Mouse (Mus musculus): ENCODE measurements at regions not wholly inside any gene's neighbourhood (a gene's known extent, or its start where the extent isn't known, plus 50 kb on each side); places are given as distances from the start of the nearest gene placed in this dataset.

- Histone ChIP-seq H3K4me3 (ENCODE audit: insufficient read depth, low read depth, low read length) (no peak overlapping the region), H3K79me2 (ENCODE audit: control insufficient read depth, insufficient read depth, low read length) (no peaks in the 10 kb centered on the region), H3K4me1 (ENCODE audit: control insufficient read depth, insufficient read depth, low read length) (no peaks in the 10 kb centered on the region), H3K27me3 (ENCODE audit: control insufficient read depth, insufficient read depth, low read length) (no peaks in the 10 kb centered on the region), H3K36me3 (ENCODE audit: control insufficient read depth, insufficient read depth, low read length) (no peaks in the 10 kb centered on the region), H3K27ac (replicated peaks; ENCODE audit: insufficient read depth, low read depth, low read length) (no peak overlapping the region), H3K9ac (ENCODE audit: low read depth, low read length) (no peak overlapping the region)
- 83% methylated on average over 3 of the region's 3 CpGs for WGBS
- no peak for TF ChIP-seq POLR2A (IDR thresholded peaks at IDR 0.05; ENCODE audit: extremely low read depth, insufficient read depth, low read length)
- no peak for TF ChIP-seq CTCF (IDR thresholded peaks at IDR 0.05; ENCODE audit: low read depth, low read length)
- DNase-seq (ENCODE audit: extremely low read depth, low read depth, low spot score) = no peak
Observed at GRCm38 (mm10) chr11:57913801-57914560, 81.4 kb upstream of the Hand1 start.

GRCm38 (mm10) chr11:57913020-57913699 lies 80.5 kb upstream of the Hand1 start:
- Histone ChIP-seq H3K27ac (replicated peaks; ENCODE audit: insufficient read depth, low read depth, low read length) (no peak overlapping the region), H3K79me2 (ENCODE audit: control insufficient read depth, insufficient read depth, low read length) (no peaks in the 10 kb centered on the region), H3K9ac (ENCODE audit: low read depth, low read length) (no peak overlapping the region), H3K27me3 (ENCODE audit: control insufficient read depth, insufficient read depth, low read length) (no peaks in the 10 kb centered on the region), H3K4me3 (ENCODE audit: insufficient read depth, low read depth, low read length) (no peak overlapping the region), H3K36me3 (ENCODE audit: control insufficient read depth, insufficient read depth, low read length) (no peaks in the 10 kb centered on the region), H3K4me1 (ENCODE audit: control insufficient read depth, insufficient read depth, low read length) (no peaks in the 10 kb centered on the region)
- WGBS = 51% methylated on average over 14 of the region's 14 CpGs
- DNase-seq (ENCODE audit: extremely low read depth, low read depth, low spot score) = no peak
- TF ChIP-seq CTCF (IDR thresholded peaks at IDR 0.05; ENCODE audit: low read depth, low read length) (no peak), POLR2A (IDR thresholded peaks at IDR 0.05; ENCODE audit: extremely low read depth, insufficient read depth, low read length) (no peak)

GRCm38 (mm10) chr11:57911698-57912283 lies 79.2 kb upstream of the Hand1 start:
- H3K79me2 ChIP-seq (ENCODE audit: control insufficient read depth, insufficient read depth, low read length) = no peaks in the 10 kb centered on the region
- H3K27ac ChIP-seq (replicated peaks; ENCODE audit: insufficient read depth, low read depth, low read length) = no peak overlapping the region
- H3K9ac ChIP-seq (ENCODE audit: low read depth, low read length) = no peak overlapping the region
- WGBS = 65% methylated on average over 10 of the region's 10 CpGs
- no peak overlapping the region for H3K4me3 ChIP-seq (ENCODE audit: insufficient read depth, low read depth, low read length)
- no peaks in the 10 kb centered on the region for H3K4me1 ChIP-seq (ENCODE audit: control insufficient read depth, insufficient read depth, low read length)
- H3K36me3 ChIP-seq (ENCODE audit: control insufficient read depth, insufficient read depth, low read length) = no peaks in the 10 kb centered on the region
- DNase-seq (ENCODE audit: extremely low read depth, low read depth, low spot score) = no peak
- TF ChIP-seq POLR2A (IDR thresholded peaks at IDR 0.05; ENCODE audit: extremely low read depth, insufficient read depth, low read length) = no peak
- TF ChIP-seq CTCF (IDR thresholded peaks at IDR 0.05; ENCODE audit: low read depth, low read length) = no peak
- no peaks in the 10 kb centered on the region for H3K27me3 ChIP-seq (ENCODE audit: control insufficient read depth, insufficient read depth, low read length)

- Histone ChIP-seq H3K79me2 (ENCODE audit: control insufficient read depth, insufficient read depth, low read length) (no peaks in the 10 kb centered on the region), H3K9ac (ENCODE audit: low read depth, low read length) (no peak overlapping the region), H3K4me1 (ENCODE audit: control insufficient read depth, insufficient read depth, low read length) (no peaks in the 10 kb centered on the region), H3K36me3 (ENCODE audit: control insufficient read depth, insufficient read depth, low read length) (no peaks in the 10 kb centered on the region), H3K4me3 (ENCODE audit: insufficient read depth, low read depth, low read length) (no peak overlapping the region), H3K27me3 (ENCODE audit: control insufficient read depth, insufficient read depth, low read length) (no peaks in the 10 kb centered on the region), H3K27ac (replicated peaks; ENCODE audit: insufficient read depth, low read depth, low read length) (no peak overlapping the region)
- WGBS = 53% methylated on average over 9 of the region's 9 CpGs
- TF ChIP-seq CTCF (IDR thresholded peaks at IDR 0.05; ENCODE audit: low read depth, low read length) (no peak), POLR2A (IDR thresholded peaks at IDR 0.05; ENCODE audit: extremely low read depth, insufficient read depth, low read length) (no peak)
- no peak for DNase-seq (ENCODE audit: extremely low read depth, low read depth, low spot score)
Observed at GRCm38 (mm10) chr11:57904216-57904615, 71.6 kb upstream of the Hand1 start.

GRCm38 (mm10) chr11:57899335-57899734 lies 66.7 kb upstream of the Hand1 start:
- Histone ChIP-seq H3K27ac (replicated peaks; ENCODE audit: insufficient read depth, low read depth, low read length) (no peak overlapping the region), H3K9ac (ENCODE audit: low read depth, low read length) (no peak overlapping the region), H3K4me1 (ENCODE audit: control insufficient read depth, insufficient read depth, low read length) (no peaks in the 10 kb centered on the region), H3K27me3 (ENCODE audit: control insufficient read depth, insufficient read depth, low read length) (no peaks in the 10 kb centered on the region), H3K36me3 (ENCODE audit: control insufficient read depth, insufficient read depth, low read length) (no peaks in the 10 kb centered on the region), H3K4me3 (ENCODE audit: insufficient read depth, low read depth, low read length) (no peak overlapping the region), H3K79me2 (ENCODE audit: control insufficient read depth, insufficient read depth, low read length) (no peaks in the 10 kb centered on the region)
- WGBS = 66% methylated on average over 4 of the region's 4 CpGs
- no peak for DNase-seq (ENCODE audit: extremely low read depth, low read depth, low spot score)
- TF ChIP-seq POLR2A (IDR thresholded peaks at IDR 0.05; ENCODE audit: extremely low read depth, insufficient read depth, low read length) (no peak), CTCF (IDR thresholded peaks at IDR 0.05; ENCODE audit: low read depth, low read length) (no peak)

Data from liver, adult 2 months (tissue).